Mouse (Mus musculus): Measurements from ENCODE around the gene Ilkap. TPM values are rescaled to one million over a fixed set of nuclear protein-coding genes. Genes with fewer than 3 reads are reported as not detected.

The Ilkap gene
- polyA plus RNA-seq, 1 experiment from 2014 or later: 141 TPM

- Histone ChIP-seq H3K9me3 (replicated peaks) (no peaks in the 10 kb centered on the region), H3K27ac (no peak overlapping the region), H3K9ac (no peak overlapping the region), H3K27me3 (no peaks in the 10 kb centered on the region), H3K4me1 (peaks cover 18% of the 10 kb centered on the region), H3K4me3 (replicated peaks) (no peak overlapping the region), H3K4me2 (no peak overlapping the region), H3K36me3 (peaks cover 56% of the 10 kb centered on the region)
- WGBS: 85% methylated on average over 23 of the region's 23 CpGs
- ATAC-seq (replicated peaks; ENCODE audit: low FRiP score): no peak
Measured at GRCm38 (mm10) chr1:91370055-91370454, 28.6 kb downstream of the Ilkap start.

GRCm38 (mm10) chr1:91369408-91369807 lies 29.2 kb downstream of the Ilkap start:
- H3K4me2 ChIP-seq: no peak overlapping the region

GRCm38 (mm10) chr1:91367295-91367694 lies 31.3 kb downstream of the Ilkap start:
- H3K36me3 ChIP-seq: peaks cover 28% of the 10 kb centered on the region
- WGBS: 95% methylated on average over 3 of the region's 3 CpGs
- H3K9ac ChIP-seq: no peak overlapping the region
- H3K4me2 ChIP-seq: peak overlapping the region; percentile 87
- no peak for ATAC-seq (replicated peaks; ENCODE audit: low FRiP score)
- H3K4me3 ChIP-seq (replicated peaks): no peak overlapping the region
- no peak overlapping the region for H3K27ac ChIP-seq
- peaks cover 6% of the 10 kb centered on the region; the same call in 1 of the 2 replicates for H3K9me3 ChIP-seq (replicated peaks)
- no peaks in the 10 kb centered on the region for H3K27me3 ChIP-seq
- H3K4me1 ChIP-seq: peaks cover 18% of the 10 kb centered on the region

More at GRCm38 (mm10) chr1:91369408-91369807, 29.2 kb downstream of the Ilkap start:
- WGBS: 69% methylated on average over 4 of the region's 4 CpGs
- peaks cover 1% of the 10 kb centered on the region; the same call in 1 of the 2 replicates for H3K9me3 ChIP-seq (replicated peaks)
- ATAC-seq (replicated peaks; ENCODE audit: low FRiP score): no peak
- H3K27me3 ChIP-seq: no peaks in the 10 kb centered on the region
- peaks cover 49% of the 10 kb centered on the region for H3K36me3 ChIP-seq
- H3K4me1 ChIP-seq: peaks cover 18% of the 10 kb centered on the region
- no peak overlapping the region for H3K27ac ChIP-seq
- H3K9ac ChIP-seq: no peak overlapping the region
- no peak overlapping the region for H3K4me3 ChIP-seq (replicated peaks)

- Histone ChIP-seq H3K4me1 (peaks cover 18% of the 10 kb centered on the region), H3K27me3 (no peaks in the 10 kb centered on the region), H3K9ac (peak within 1 kb of the TSS; percentile 48), H3K9me3 (replicated peaks) (peaks cover 6% of the 10 kb centered on the region; the same call in 1 of the 2 replicates), H3K4me3 (replicated peaks) (peak within 1 kb of the TSS; percentile 50), H3K27ac (no peak within 1 kb of the TSS), H3K36me3 (peaks cover 20% of the 10 kb centered on the region), H3K4me2 (peak within 1 kb of the TSS; percentile 87)
- peak; percentile 72 for ATAC-seq (replicated peaks; ENCODE audit: low FRiP score)
- WGBS: 2% methylated on average over 68 of the region's 68 CpGs
Measured at GRCm38 (mm10) chr1:91366215-91367108, 32.2 kb downstream of the Ilkap start, which contains the start of gene Erfe. TSS of gene Erfe (plus strand) at chr1:91366430.

GRCm38 (mm10) chr1:91365816-91366214 lies 32.8 kb downstream of the Ilkap start:
- ATAC-seq (replicated peaks; ENCODE audit: low FRiP score): 0 out of 2 replicates have a peak, but pooled peaks have one; percentile 8
- H3K4me3 ChIP-seq (replicated peaks): peak overlapping the region; percentile 50
- H3K4me2 ChIP-seq: peak overlapping the region; percentile 87
- no peak overlapping the region for H3K27ac ChIP-seq
- no peaks in the 10 kb centered on the region for H3K27me3 ChIP-seq
- WGBS: 22% methylated on average over 8 of the region's 8 CpGs
- H3K9me3 ChIP-seq (replicated peaks): peaks cover 6% of the 10 kb centered on the region; the same call in 1 of the 2 replicates
- H3K9ac ChIP-seq: peak overlapping the region; percentile 48; the same call in 1 of the 2 replicates
- H3K4me1 ChIP-seq: peaks cover 18% of the 10 kb centered on the region
- peaks cover 13% of the 10 kb centered on the region; the same call in 1 of the 2 replicates for H3K36me3 ChIP-seq

GRCm38 (mm10) chr1:91364822-91365644 lies 33.6 kb downstream of the Ilkap start:
- no peak overlapping the region for H3K4me3 ChIP-seq (replicated peaks)
- no peak for ATAC-seq (replicated peaks; ENCODE audit: low FRiP score)
- H3K36me3 ChIP-seq: peaks cover 6% of the 10 kb centered on the region; the same call in 1 of the 2 replicates
- H3K9me3 ChIP-seq (replicated peaks): peaks cover 6% of the 10 kb centered on the region; the same call in 1 of the 2 replicates
- H3K9ac ChIP-seq: no peak overlapping the region
- H3K4me1 ChIP-seq: peaks cover 18% of the 10 kb centered on the region
- WGBS: 76% methylated on average over 16 of the region's 16 CpGs
- no peak overlapping the region for H3K4me2 ChIP-seq
- no peak overlapping the region for H3K27ac ChIP-seq
- no peaks in the 10 kb centered on the region for H3K27me3 ChIP-seq

- H3K9ac ChIP-seq: no peak overlapping the region
- no peak overlapping the region for H3K4me2 ChIP-seq
- H3K27me3 ChIP-seq: no peaks in the 10 kb centered on the region
- no peak overlapping the region for H3K4me3 ChIP-seq (replicated peaks)
- H3K9me3 ChIP-seq (replicated peaks): peaks cover 6% of the 10 kb centered on the region; the same call in 1 of the 2 replicates
- H3K4me1 ChIP-seq: peaks cover 16% of the 10 kb centered on the region
- H3K27ac ChIP-seq: no peak overlapping the region
- no peaks in the 10 kb centered on the region for H3K36me3 ChIP-seq
- ATAC-seq (replicated peaks; ENCODE audit: low FRiP score): no peak
- 81% methylated on average over 5 of the region's 5 CpGs for WGBS
Measured at GRCm38 (mm10) chr1:91362113-91362512, 36.5 kb downstream of the Ilkap start.

- Histone ChIP-seq H3K4me3 (replicated peaks) (no peak overlapping the region), H3K4me2 (no peak overlapping the region), H3K4me1 (no peaks in the 10 kb centered on the region), H3K36me3 (no peaks in the 10 kb centered on the region), H3K27ac (no peak overlapping the region), H3K27me3 (no peaks in the 10 kb centered on the region), H3K9ac (no peak overlapping the region), H3K9me3 (replicated peaks) (no peaks in the 10 kb centered on the region)
- no peak for ATAC-seq (replicated peaks; ENCODE audit: low FRiP score)
- WGBS: 83% methylated on average over 11 of the region's 11 CpGs
Measured at GRCm38 (mm10) chr1:91356105-91356504, 42.5 kb downstream of the Ilkap start.

- 82% methylated on average over 2 of the region's 2 CpGs for WGBS
- Histone ChIP-seq H3K27me3 (no peaks in the 10 kb centered on the region), H3K9ac (no peak overlapping the region), H3K4me1 (no peaks in the 10 kb centered on the region), H3K27ac (no peak overlapping the region), H3K4me3 (replicated peaks) (no peak overlapping the region), H3K4me2 (no peak overlapping the region), H3K9me3 (replicated peaks) (no peaks in the 10 kb centered on the region), H3K36me3 (no peaks in the 10 kb centered on the region)
- no peak for ATAC-seq (replicated peaks; ENCODE audit: low FRiP score)
Measured at GRCm38 (mm10) chr1:91352277-91352676, 46.3 kb downstream of the Ilkap start.

GRCm38 (mm10) chr1:91351249-91351648 lies 47.4 kb downstream of the Ilkap start:
- Histone ChIP-seq H3K4me3 (replicated peaks) (no peak overlapping the region), H3K36me3 (no peaks in the 10 kb centered on the region), H3K9ac (no peak overlapping the region), H3K4me2 (no peak overlapping the region), H3K27me3 (peaks cover 6% of the 10 kb centered on the region), H3K27ac (no peak overlapping the region), H3K9me3 (replicated peaks) (no peaks in the 10 kb centered on the region), H3K4me1 (no peaks in the 10 kb centered on the region)
- ATAC-seq (replicated peaks; ENCODE audit: low FRiP score): no peak
- WGBS: 71% methylated on average over 3 of the region's 3 CpGs

GRCm38 (mm10) chr1:91350841-91351240 lies 47.8 kb downstream of the Ilkap start, which contains the start of gene Klhl30:
TSS of gene Klhl30 (plus strand) at chr1:91351016.
- Histone ChIP-seq H3K4me3 (replicated peaks) (no peak within 1 kb of the TSS), H3K27ac (no peak within 1 kb of the TSS), H3K9ac (no peak within 1 kb of the TSS), H3K4me1 (no peaks in the 10 kb centered on the region), H3K9me3 (replicated peaks) (no peaks in the 10 kb centered on the region), H3K36me3 (no peaks in the 10 kb centered on the region), H3K4me2 (no peak within 1 kb of the TSS), H3K27me3 (peaks cover 10% of the 10 kb centered on the region)
- no peak for ATAC-seq (replicated peaks; ENCODE audit: low FRiP score)
- 57% methylated on average over 4 of the region's 4 CpGs for WGBS

All from kidney, embryonic 15.5 days (tissue).